Mouse (Mus musculus): Measurements from ENCODE around the gene Pemt. TPM values are rescaled to one million over a fixed set of nuclear protein-coding genes. Genes with fewer than 3 reads are reported as not detected.
A peak's percentile ranks its signal among the peaks of the same experiment; 100 is the strongest.

Pemt gene
- total and polyA plus RNA-seq, 3 experiments, result 6.9 to 10.5 (median 7.8) TPM

GRCm38 (mm10) chr11:60065267-60065666 is 19.0 kb upstream of the Pemt start:
- Histone ChIP-seq H3K4me3 (replicated peaks in 1 of 3; ENCODE audit: low read depth in 2 of 3, low read length in 2 of 3, poor library complexity in 1 of 3) (no peak overlapping the region), H3K9me3 (replicated peaks; ENCODE audit: low read length) (no peaks in the 10 kb centered on the region), H3K9ac (ENCODE audit: insufficient read depth, low read depth) (no peak overlapping the region), H3K27me3 (replicated peaks) (peaks cover 23% of the 10 kb centered on the region), H3K79me2 (replicated peaks; ENCODE audit: control insufficient read depth, extremely low read depth, insufficient read depth, poor library complexity, severe bottlenecking) (no peaks in the 10 kb centered on the region), H3K27ac (ENCODE audit: insufficient read depth, low read depth) (no peak overlapping the region), H3K4me2 (ENCODE audit: insufficient read depth, low read depth, poor library complexity, severe bottlenecking) (no peak overlapping the region), H3K36me3 (replicated peaks in 1 of 2; ENCODE audit: control insufficient read depth in 1 of 2, insufficient read depth in 1 of 2, low read length in 1 of 2) (no peaks in the 10 kb centered on the region), H3K4me1 (ENCODE audit: control insufficient read depth in 1 of 2, insufficient read depth in 2 of 2) (peaks cover 4 to 7% of the 10 kb centered on the region in 2 experiments; a peak in 3 of 4 replicates)
- no peak for DNase-seq (ENCODE audit: extremely low read depth)
- no peak for TF ChIP-seq ETS1 (conservative IDR thresholded peaks at IDR 0.05; ENCODE audit: low read depth, low read length)
- no peak for TF ChIP-seq ZNF384 (IDR thresholded peaks at IDR 0.05; ENCODE audit: low read depth, low read length)
- TF ChIP-seq PAX5 (IDR thresholded peaks at IDR 0.05; ENCODE audit: low read length), result no peak
- peak; percentile 87 for TF ChIP-seq MAFK (IDR thresholded peaks at IDR 0.05; ENCODE audit: insufficient replicate concordance, low read length)
- no peak for TF ChIP-seq JUN (IDR thresholded peaks at IDR 0.05; ENCODE audit: insufficient read depth, low read depth, low read length)
- dilution Hi-C loops (cut with MboI; ENCODE audit: extremely low pct_ligation_motif_present, extremely low pct_unique_long_range_greater_than_20kb, low sequenced_read_pairs) (no loop called here), in situ Hi-C loops (cut with MboI; ENCODE audit: low pct_ligation_motif_present, low pct_unique_long_range_greater_than_20kb, low sequenced_read_pairs) (no loop called here)

GRCm38 (mm10) chr11:60061504-60062006 is 15.3 kb upstream of the Pemt start:
- dilution Hi-C loops (cut with MboI; ENCODE audit: extremely low pct_ligation_motif_present, extremely low pct_unique_long_range_greater_than_20kb, low sequenced_read_pairs) (no loop called here), in situ Hi-C loops (cut with MboI; ENCODE audit: low pct_ligation_motif_present, low pct_unique_long_range_greater_than_20kb, low sequenced_read_pairs) (no loop called here)
- Histone ChIP-seq H3K27me3 (replicated peaks) (peaks cover 31% of the 10 kb centered on the region), H3K79me2 (replicated peaks; ENCODE audit: control insufficient read depth, extremely low read depth, insufficient read depth, poor library complexity, severe bottlenecking) (no peaks in the 10 kb centered on the region), H3K27ac (ENCODE audit: insufficient read depth, low read depth) (no peak overlapping the region), H3K9me3 (replicated peaks; ENCODE audit: low read length) (no peaks in the 10 kb centered on the region), H3K4me2 (ENCODE audit: insufficient read depth, low read depth, poor library complexity, severe bottlenecking) (no peak overlapping the region), H3K9ac (ENCODE audit: insufficient read depth, low read depth) (no peak overlapping the region), H3K4me3 (replicated peaks in 1 of 3; ENCODE audit: low read depth in 2 of 3, low read length in 2 of 3, poor library complexity in 1 of 3) (no peak overlapping the region), H3K4me1 (ENCODE audit: control insufficient read depth in 1 of 2, insufficient read depth in 2 of 2) (peaks cover 4 to 7% of the 10 kb centered on the region in 2 experiments; a peak in 3 of 4 replicates), H3K36me3 (replicated peaks in 1 of 2; ENCODE audit: control insufficient read depth in 1 of 2, insufficient read depth in 1 of 2, low read length in 1 of 2) (no peaks in the 10 kb centered on the region)
- peak; percentile 48 for TF ChIP-seq USF1 (IDR thresholded peaks at IDR 0.05; ENCODE audit: low read depth, low read length)
- peak; percentile 50 for TF ChIP-seq USF2 (conservative IDR thresholded peaks at IDR 0.05; ENCODE audit: low read depth, low read length)
- no peak for TF ChIP-seq E2F4 (IDR thresholded peaks at IDR 0.05; ENCODE audit: insufficient replicate concordance, low read depth, low read length)
- peak; percentile 81 for TF ChIP-seq BHLHE40 (IDR thresholded peaks at IDR 0.05; ENCODE audit: low read depth, low read length)
- peak; percentile 77; the same call in 1 of the 2 replicates for TF ChIP-seq MAX (IDR thresholded peaks at IDR 0.05; ENCODE audit: low read length)
- DNase-seq (ENCODE audit: extremely low read depth), result no peak

- H3K27ac ChIP-seq (ENCODE audit: insufficient read depth, low read depth), result no peak overlapping the region
- DNase-seq (ENCODE audit: extremely low read depth), result no peak
- dilution Hi-C loops (cut with MboI; ENCODE audit: extremely low pct_ligation_motif_present, extremely low pct_unique_long_range_greater_than_20kb, low sequenced_read_pairs), result no loop called here
- no peak overlapping the region for H3K9ac ChIP-seq (ENCODE audit: insufficient read depth, low read depth)
- no peak overlapping the region for H3K4me2 ChIP-seq (ENCODE audit: insufficient read depth, low read depth, poor library complexity, severe bottlenecking)
- H3K4me3 ChIP-seq (replicated peaks in 1 of 3; ENCODE audit: low read depth in 2 of 3, low read length in 2 of 3, poor library complexity in 1 of 3), result no peak overlapping the region
- H3K27me3 ChIP-seq (replicated peaks), result peaks cover 42% of the 10 kb centered on the region
- TF ChIP-seq RAD21 (IDR thresholded peaks at IDR 0.05; ENCODE audit: low read depth, low read length), result no peak
- TF ChIP-seq USF2 (conservative IDR thresholded peaks at IDR 0.05; ENCODE audit: low read depth, low read length), result no peak
- TF ChIP-seq IRF4 (IDR thresholded peaks at IDR 0.05; ENCODE audit: low read depth, low read length), result no peak
- no peak for TF ChIP-seq MAFK (IDR thresholded peaks at IDR 0.05; ENCODE audit: insufficient replicate concordance, low read length)
- no peak for TF ChIP-seq PAX5 (IDR thresholded peaks at IDR 0.05; ENCODE audit: low read length)
- no peaks in the 10 kb centered on the region for H3K9me3 ChIP-seq (replicated peaks; ENCODE audit: low read length)
- H3K36me3 ChIP-seq (replicated peaks in 1 of 2; ENCODE audit: control insufficient read depth in 1 of 2, insufficient read depth in 1 of 2, low read length in 1 of 2), result no peaks in the 10 kb centered on the region
- H3K79me2 ChIP-seq (replicated peaks; ENCODE audit: control insufficient read depth, extremely low read depth, insufficient read depth, poor library complexity, severe bottlenecking), result no peaks in the 10 kb centered on the region
- in situ Hi-C loops (cut with MboI; ENCODE audit: low pct_ligation_motif_present, low pct_unique_long_range_greater_than_20kb, low sequenced_read_pairs), result no loop called here
- peaks cover 4 to 7% of the 10 kb centered on the region in 2 experiments; a peak in 3 of 4 replicates for H3K4me1 ChIP-seq (ENCODE audit: control insufficient read depth in 1 of 2, insufficient read depth in 2 of 2)
Measured at GRCm38 (mm10) chr11:60060026-60060425, 13.7 kb upstream of the Pemt start.

Measured in CH12.LX (cell line).